Mouse (Mus musculus) hindbrain, embryonic 14.5 days (tissue): ENCODE results near the gene M6pr. TPM values are rescaled to one million over a fixed set of nuclear protein-coding genes. Genes with fewer than 3 reads are reported as not detected.

Experiments
- ATAC-seq: fragments of 200-750 bp; cut with Nextera tagmentation; 2 replicates; pipeline ENCODE4 v1.8.0; 2017; ENCODE audit warnings: moderate number of reproducible peaks, mild to moderate bottlenecking, moderate TSS enrichment, moderate library complexity; ENCODE audit not compliant: low FRiP score
- DNase-seq: peaks from one replicate; pipeline ENCODE4 v3.0.0-alpha.2; 2015; ENCODE audit warnings: low spot score
- H3K27ac ChIP-seq: fragments of 300-500 bp; sonication (generic); 2 replicates; pipeline ENCODE4 v1.5.1; 2014; ENCODE audit warnings: mild to moderate bottlenecking, moderate library complexity
- H3K27me3 ChIP-seq: fragments of 300-500 bp; sonication (generic); 2 replicates; pipeline ENCODE4 v1.6.1; 2014; ENCODE audit warnings: mild to moderate bottlenecking, low read length, mixed read lengths; ENCODE audit not compliant: control insufficient read depth, insufficient read depth
- H3K36me3 ChIP-seq: fragments of 300-500 bp; sonication (generic); replicated peaks from 2 replicates; pipeline ENCODE4 v1.6.1; 2014; ENCODE audit not compliant: control insufficient read depth, insufficient read depth
- H3K4me1 ChIP-seq: fragments of 300-500 bp; sonication (generic); replicated peaks from 2 replicates; pipeline ENCODE4 v1.6.1; 2014; ENCODE audit warnings: antibody characterized with exemption, low read length, mixed read lengths; ENCODE audit not compliant: control insufficient read depth, insufficient read depth
- H3K4me2 ChIP-seq: fragments of 300-500 bp; sonication (generic); replicated peaks from 2 replicates; pipeline ENCODE4 v1.6.1; 2014; ENCODE audit warnings: mild to moderate bottlenecking, moderate library complexity
- H3K4me3 ChIP-seq: fragments of 300-500 bp; sonication (generic); replicated peaks from 2 replicates; pipeline ENCODE4 v1.5.1; 2014; ENCODE audit warnings: mild to moderate bottlenecking, low read length
- H3K9ac ChIP-seq: fragments of 300-500 bp; sonication (generic); 2 replicates; pipeline ENCODE4 v1.6.1; 2014
- H3K9me3 ChIP-seq: fragments of 300-500 bp; sonication (generic); 2 replicates; pipeline ENCODE4 v1.6.1; 2016; ENCODE audit warnings: low read length; ENCODE audit not compliant: control insufficient read depth
- WGBS: fragments of 180-500 bp; shearing (Covaris S2); extraction: QIAGEN DNeasy Blood & Tissue Kit; methylation state at CpG from one replicate; pipeline ENCODE4 v1.1.7; 2014; 5-methylcytosine and 5-hydroxymethylcytosine counted together
- polyA plus RNA-seq: library from polyadenylated mRNA; unstranded; fragments of >200 nt; fragmentation: Nextera tagmentation; extraction: Ambion mirVana; gene quantifications from 2 replicates; pipeline ENCODE4 v1.2.1, GENCODE M21; 2014

Gene M6pr
- polyA plus RNA-seq, 1 experiment from 2014 or later, result 51.4 TPM

- Histone ChIP-seq H3K4me1 (0 out of 2 replicates have a peak, but pooled peaks cover 9% of the 10 kb centered on the region), H3K27me3 (no peaks in the 10 kb centered on the region), H3K27ac (no peak overlapping the region), H3K4me2 (no peak overlapping the region), H3K36me3 (no peaks in the 10 kb centered on the region), H3K9ac (no peak overlapping the region), H3K4me3 (no peak overlapping the region), H3K9me3 (no peaks in the 10 kb centered on the region)
- ATAC-seq (no peak), DNase-seq (no peak)
- WGBS, result 71% methylated on average over 3 of the region's 3 CpGs
Observed at GRCm38 (mm10) chr6:122294290-122294689, 14.2 kb upstream of the M6pr start.

- 0 out of 2 replicates have a peak, but pooled peaks cover 9% of the 10 kb centered on the region for H3K4me1 ChIP-seq
- no peak overlapping the region for H3K27ac ChIP-seq
- H3K9me3 ChIP-seq, result no peaks in the 10 kb centered on the region
- H3K9ac ChIP-seq, result no peak overlapping the region
- 61% methylated on average over 9 of the region's 9 CpGs for WGBS
- no peaks in the 10 kb centered on the region for H3K27me3 ChIP-seq
- H3K4me2 ChIP-seq, result no peak overlapping the region
- DNase-seq (no peak), ATAC-seq (no peak)
- no peak overlapping the region for H3K4me3 ChIP-seq
- H3K36me3 ChIP-seq, result no peaks in the 10 kb centered on the region
Observed at GRCm38 (mm10) chr6:122295242-122295641, 13.3 kb upstream of the M6pr start.

GRCm38 (mm10) chr6:122296918-122297278, 11.6 kb upstream of the M6pr start:
- Histone ChIP-seq H3K4me3 (peak overlapping the region; percentile 42), H3K4me1 (0 out of 2 replicates have a peak, but pooled peaks cover 9% of the 10 kb centered on the region), H3K9ac (peak overlapping the region; percentile 82), H3K9me3 (no peaks in the 10 kb centered on the region), H3K27ac (peak overlapping the region; percentile 86), H3K36me3 (no peaks in the 10 kb centered on the region), H3K4me2 (peak overlapping the region; percentile 61), H3K27me3 (no peaks in the 10 kb centered on the region)
- WGBS, result 26% methylated on average over 3 of the region's 3 CpGs
- DNase-seq, result no peak
- 0 out of 2 replicates have a peak, but pooled peaks have one; percentile 36 for ATAC-seq

GRCm38 (mm10) chr6:122297279-122298222, 11.0 kb upstream of the M6pr start:
- H3K27me3 ChIP-seq, result no peaks in the 10 kb centered on the region
- H3K27ac ChIP-seq, result peak overlapping the region; percentile 86
- peak overlapping the region; percentile 82 for H3K9ac ChIP-seq
- 0 out of 2 replicates have a peak, but pooled peaks cover 9% of the 10 kb centered on the region for H3K4me1 ChIP-seq
- 4% methylated on average over 25 of the region's 25 CpGs for WGBS
- no peaks in the 10 kb centered on the region for H3K9me3 ChIP-seq
- peak; percentile 83 for ATAC-seq
- H3K4me2 ChIP-seq, result peak overlapping the region; percentile 61
- peak overlapping the region; percentile 42 for H3K4me3 ChIP-seq
- H3K36me3 ChIP-seq, result no peaks in the 10 kb centered on the region
- peak; percentile 62 for DNase-seq

GRCm38 (mm10) chr6:122298223-122298609, 10.3 kb upstream of the M6pr start:
- no peak overlapping the region for H3K27ac ChIP-seq
- H3K9me3 ChIP-seq, result no peaks in the 10 kb centered on the region
- H3K4me2 ChIP-seq, result peak overlapping the region; percentile 61
- H3K4me1 ChIP-seq, result 0 out of 2 replicates have a peak, but pooled peaks cover 9% of the 10 kb centered on the region
- ATAC-seq, result peak; percentile 10; the same call in 1 of the 2 replicates
- no peak overlapping the region for H3K9ac ChIP-seq
- peak overlapping the region; percentile 42; the same call in 1 of the 2 replicates for H3K4me3 ChIP-seq
- WGBS, result 43% methylated on average over 4 of the region's 4 CpGs
- no peaks in the 10 kb centered on the region for H3K27me3 ChIP-seq
- DNase-seq, result no peak
- H3K36me3 ChIP-seq, result no peaks in the 10 kb centered on the region

- no peak for ATAC-seq
- no peak overlapping the region for H3K4me2 ChIP-seq
- H3K27ac ChIP-seq, result no peak overlapping the region
- H3K9ac ChIP-seq, result no peak overlapping the region
- H3K27me3 ChIP-seq, result no peaks in the 10 kb centered on the region
- no peaks in the 10 kb centered on the region for H3K36me3 ChIP-seq
- WGBS, result 74% methylated on average over 3 of the region's 3 CpGs
- DNase-seq, result no peak
- H3K4me3 ChIP-seq, result no peak overlapping the region
- 0 out of 2 replicates have a peak, but pooled peaks cover 9% of the 10 kb centered on the region for H3K4me1 ChIP-seq
- H3K9me3 ChIP-seq, result no peaks in the 10 kb centered on the region
Observed at GRCm38 (mm10) chr6:122299621-122300133, 8.8 kb upstream of the M6pr start.

GRCm38 (mm10) chr6:122302121-122302520, 6.4 kb upstream of the M6pr start:
- 71% methylated on average over 1 of the region's 1 CpGs for WGBS
- H3K27ac ChIP-seq, result no peak overlapping the region
- no peaks in the 10 kb centered on the region for H3K36me3 ChIP-seq
- no peaks in the 10 kb centered on the region for H3K9me3 ChIP-seq
- H3K4me3 ChIP-seq, result no peak overlapping the region
- ATAC-seq (no peak), DNase-seq (no peak)
- no peak overlapping the region for H3K9ac ChIP-seq
- no peak overlapping the region for H3K4me2 ChIP-seq
- H3K27me3 ChIP-seq, result no peaks in the 10 kb centered on the region
- 0 out of 2 replicates have a peak, but pooled peaks cover 6% of the 10 kb centered on the region for H3K4me1 ChIP-seq

GRCm38 (mm10) chr6:122302661-122303060, 5.9 kb upstream of the M6pr start:
- WGBS, result 91% methylated on average over 4 of the region's 4 CpGs
- DNase-seq, result no peak
- Histone ChIP-seq H3K27me3 (no peaks in the 10 kb centered on the region), H3K9ac (no peak overlapping the region), H3K27ac (no peak overlapping the region), H3K4me2 (no peak overlapping the region), H3K4me3 (no peak overlapping the region), H3K4me1 (0 out of 2 replicates have a peak, but pooled peaks cover 5% of the 10 kb centered on the region), H3K9me3 (no peaks in the 10 kb centered on the region), H3K36me3 (no peaks in the 10 kb centered on the region)
- ATAC-seq, result no peak

GRCm38 (mm10) chr6:122303526-122303925, 5.0 kb upstream of the M6pr start:
- DNase-seq, result no peak
- WGBS, result 90% methylated on average over 9 of the region's 9 CpGs
- ATAC-seq, result no peak
- Histone ChIP-seq H3K9me3 (no peaks in the 10 kb centered on the region), H3K27ac (no peak overlapping the region), H3K4me3 (no peak overlapping the region), H3K36me3 (no peaks in the 10 kb centered on the region), H3K4me1 (no peaks in the 10 kb centered on the region), H3K4me2 (no peak overlapping the region), H3K9ac (no peak overlapping the region), H3K27me3 (no peaks in the 10 kb centered on the region)
